24 mouse cellular contexts compared by ENCODE assay signal in genomic region chr11:59232797-59233196, GRCm38 (mm10). TPM values are rescaled to one million over a fixed set of nuclear protein-coding genes. Genes with fewer than 3 reads are reported as not detected.
DNase-seq lines count a peak whose midpoint lies in the region; ATAC-seq and TF ChIP-seq lines count a peak whose summit lies in the region.
"Had no signal": no experiment of that assay in that cellular context is flagged by ENCODE, and none has a peak within 500 bp of the region (broad histone marks: within the 10 kb centered on the region; RNA-seq: fewer than 3 reads in every experiment).

No protein-coding gene starts in this region.

- H3K27me3 ChIP-seq in heart, postnatal 0 days (ENCODE audit: control insufficient read depth, insufficient read depth, low read length) = no peaks in the 10 kb centered on the region
- H3K27me3 ChIP-seq in lung, postnatal 0 days (replicated peaks; ENCODE audit: insufficient read depth, low read length) = no peaks in the 10 kb centered on the region
- H3K27me3 ChIP-seq: embryonic facial prominence, embryonic 13.5 days; neural tube, embryonic 15.5 days; stomach, embryonic 15.5 days had no signal

- no peaks in the 10 kb centered on the region for H3K36me3 ChIP-seq in heart, postnatal 0 days (replicated peaks; ENCODE audit: control insufficient read depth, insufficient read depth, low read length)
- H3K36me3 ChIP-seq in lung, postnatal 0 days (ENCODE audit: insufficient read depth, low read length) = no peaks in the 10 kb centered on the region
- H3K36me3 ChIP-seq: embryonic facial prominence, embryonic 13.5 days; limb, embryonic 13.5 days; midbrain, embryonic 12.5 days; neural tube, embryonic 15.5 days; stomach, embryonic 15.5 days had no signal

- H3K9me3 ChIP-seq in heart, postnatal 0 days (replicated peaks; ENCODE audit: control insufficient read depth, low read length) = no peaks in the 10 kb centered on the region
- no peaks in the 10 kb centered on the region for H3K9me3 ChIP-seq in lung, postnatal 0 days (ENCODE audit: low read length)
- H3K9me3 ChIP-seq: embryonic facial prominence, embryonic 13.5 days; limb, embryonic 13.5 days; midbrain, embryonic 12.5 days; neural tube, embryonic 15.5 days; stomach, embryonic 15.5 days had no signal

- no peak overlapping the region for H3K27ac ChIP-seq in heart, postnatal 0 days (ENCODE audit: low read depth)
- H3K27ac ChIP-seq in lung, postnatal 0 days (ENCODE audit: low read length) = no peak overlapping the region
- H3K27ac ChIP-seq in gastrocnemius, adult 2 months = no peak overlapping the region
- H3K27ac ChIP-seq: embryonic facial prominence, embryonic 13.5 days; hindbrain, embryonic 14.5 days; limb, embryonic 13.5 days; midbrain, embryonic 12.5 days; neural tube, embryonic 15.5 days; stomach, embryonic 15.5 days had no signal

- no peak overlapping the region for H3K9ac ChIP-seq in heart, postnatal 0 days (replicated peaks; ENCODE audit: low read depth, low read length)
- H3K9ac ChIP-seq in lung, postnatal 0 days (replicated peaks; ENCODE audit: low read depth) = no peak overlapping the region
- H3K9ac ChIP-seq: embryonic facial prominence, embryonic 13.5 days; hindbrain, embryonic 14.5 days; limb, embryonic 13.5 days; midbrain, embryonic 12.5 days; neural tube, embryonic 15.5 days; stomach, embryonic 15.5 days had no signal

- WGBS in heart, postnatal 0 days = 63% methylated on average over 2 of the region's 2 CpGs
- WGBS in lung, postnatal 0 days = 61% methylated on average over 2 of the region's 2 CpGs

- DNase-seq in heart, postnatal 0 days (ENCODE audit: low spot score) = no peak
- DNase-seq in heart, adult 18-20 months = no peak
- DNase-seq in lung, postnatal 0 days (ENCODE audit: low spot score) = no peak
- no peak for DNase-seq in lung, postnatal 4 days
- peak; percentile 42 for DNase-seq in ZHBTc4 (ENCODE audit: low read depth, low spot score)
- no peak for DNase-seq in gastrocnemius, adult 2 months
- no peak for DNase-seq in right cerebral cortex, postnatal 36 days (ENCODE audit: low spot score in 2 of 2)
- DNase-seq: adrenal gland, adult 2 months; cerebellum, adult 11 months; cerebellum, postnatal 25 days; gastrocnemius, postnatal 10 days; heart, postnatal 14 days; kidney, adult 11 months; kidney, postnatal 25 days; layer of hippocampus, adult 9-11 months; lung, adult 18-20 months; thymus, postnatal 36 days had no signal

- no peak overlapping the region for H3K4me2 ChIP-seq in heart, postnatal 0 days (ENCODE audit: low read depth, low read length)
- no peak overlapping the region for H3K4me2 ChIP-seq in lung, postnatal 0 days (replicated peaks; ENCODE audit: low read depth, low read length)
- H3K4me2 ChIP-seq: embryonic facial prominence, embryonic 13.5 days; hindbrain, embryonic 14.5 days; limb, embryonic 13.5 days; midbrain, embryonic 12.5 days; neural tube, embryonic 15.5 days; stomach, embryonic 15.5 days had no signal

- H3K4me3 ChIP-seq in heart, postnatal 0 days (ENCODE audit: low read depth, low read length) = no peak overlapping the region
- no peak overlapping the region for H3K4me3 ChIP-seq in lung, postnatal 0 days (ENCODE audit: low read depth, low read length)
- no peak overlapping the region for H3K4me3 ChIP-seq in gastrocnemius, adult 2 months
- H3K4me3 ChIP-seq: embryonic facial prominence, embryonic 13.5 days; limb, embryonic 13.5 days; midbrain, embryonic 12.5 days; myocyte; neural tube, embryonic 15.5 days; stomach, embryonic 15.5 days had no signal

- peak; percentile 39 for TF ChIP-seq CTCF in heart, postnatal 0 days (IDR thresholded peaks at IDR 0.05; ENCODE audit: low read depth)
- TF ChIP-seq CTCF in lung, postnatal 0 days (IDR thresholded peaks at IDR 0.05) = peak; percentile 65
- no peak for TF ChIP-seq CTCF in gastrocnemius, adult 2 months (IDR thresholded peaks at IDR 0.05)

- peaks cover 7% of the 10 kb centered on the region; the same call in 1 of the 2 replicates for H3K4me1 ChIP-seq in heart, postnatal 0 days (ENCODE audit: control insufficient read depth, insufficient read depth)
- no peaks in the 10 kb centered on the region; the same call in 1 of the 2 replicates for H3K4me1 ChIP-seq in lung, postnatal 0 days (ENCODE audit: insufficient read depth, low read depth, low read length)

- no peak for TF ChIP-seq EP300 in heart, postnatal 0 days (IDR thresholded peaks at IDR 0.05; ENCODE audit: low read depth)
- TF ChIP-seq EP300 in lung, postnatal 0 days (IDR thresholded peaks at IDR 0.05) = no peak

- ATAC-seq in heart, postnatal 0 days (ENCODE audit: insufficient read depth, low read depth) = no peak
- ATAC-seq in lung, postnatal 0 days = no peak

- intact Hi-C loops in gastrocnemius, adult 2 months (cut with DNase I) = no loop called here

RNA-seq across cellular contexts. Expression of gene Arf1, which starts 4.7 kb away (rescaled TPM):
- 336 and 378 TPM in 2 replicates for total RNA-seq in heart, postnatal 0 days (2014; rRNA removed; ENCODE audit: low replicate concordance)
- polyA plus RNA-seq in heart, postnatal 0 days (2015; fragmentation: Nextera tagmentation; extraction: Ambion mirVana) = 533 and 540 TPM in 2 replicates
- total RNA-seq in heart, adult 18-20 months (2021) = 100 to 1,000 TPM; 261 to 267 TPM
- 630 and 647 TPM in 2 replicates for polyA plus RNA-seq in lung, postnatal 0 days (2015; fragmentation: Nextera tagmentation; extraction: Ambion mirVana)
- total RNA-seq in gastrocnemius, adult 2 months (2021) = 100 to 1,000 TPM; 226 to 229 TPM

RNA-seq across cellular contexts. Expression of gene 2310033P09Rik, which starts 24.7 kb away (rescaled TPM):
- 1.6 TPM in 1 of 2 replicates, not detected in the other for total RNA-seq in heart, postnatal 0 days (2014; rRNA removed; ENCODE audit: low replicate concordance)
- polyA plus RNA-seq in heart, postnatal 0 days (2015; fragmentation: Nextera tagmentation; extraction: Ambion mirVana) = 19.9 and 21.4 TPM in 2 replicates
- total RNA-seq in heart, adult 18-20 months (2021) = 10 to 100 TPM in 1 of 2 experiments, 1 to 10 TPM in 1; 9.9 to 11.8 TPM
- 32.9 and 34.8 TPM in 2 replicates for polyA plus RNA-seq in lung, postnatal 0 days (2015; fragmentation: Nextera tagmentation; extraction: Ambion mirVana)
- 1 to 10 TPM; 2.6 to 3.0 TPM for total RNA-seq in gastrocnemius, adult 2 months (2021)

RNA-seq across cellular contexts. Expression of gene Mrpl55, which starts 30.5 kb away (rescaled TPM):
- 174 and 187 TPM in 2 replicates for total RNA-seq in heart, postnatal 0 days (2014; rRNA removed; ENCODE audit: low replicate concordance)
- polyA plus RNA-seq in heart, postnatal 0 days (2015; fragmentation: Nextera tagmentation; extraction: Ambion mirVana) = 196 and 199 TPM in 2 replicates
- 100 to 1,000 TPM; 122 to 133 TPM for total RNA-seq in heart, adult 18-20 months (2021)
- polyA plus RNA-seq in lung, postnatal 0 days (2015; fragmentation: Nextera tagmentation; extraction: Ambion mirVana) = 60.0 and 74.0 TPM in 2 replicates
- total RNA-seq in gastrocnemius, adult 2 months (2021) = 10 to 100 TPM; 49.7 to 71.0 TPM

RNA-seq across cellular contexts. Expression of gene Guk1, which starts 40.8 kb away (rescaled TPM):
- 47.5 and 60.3 TPM in 2 replicates for total RNA-seq in heart, postnatal 0 days (2014; rRNA removed; ENCODE audit: low replicate concordance)
- 138 and 146 TPM in 2 replicates for polyA plus RNA-seq in heart, postnatal 0 days (2015; fragmentation: Nextera tagmentation; extraction: Ambion mirVana)
- 100 to 1,000 TPM; 108 to 133 TPM for total RNA-seq in heart, adult 18-20 months (2021)
- 151 and 168 TPM in 2 replicates for polyA plus RNA-seq in lung, postnatal 0 days (2015; fragmentation: Nextera tagmentation; extraction: Ambion mirVana)
- 10 to 100 TPM; 25.4 to 28.7 TPM for total RNA-seq in gastrocnemius, adult 2 months (2021)

RNA-seq across cellular contexts. Expression of gene Gjc2, which starts 49.8 kb away (rescaled TPM):
- 0.08 and 0.12 TPM in 2 replicates for total RNA-seq in heart, postnatal 0 days (2014; rRNA removed; ENCODE audit: low replicate concordance)
- polyA plus RNA-seq in heart, postnatal 0 days (2015; fragmentation: Nextera tagmentation; extraction: Ambion mirVana) = 0.63 and 0.75 TPM in 2 replicates
- total RNA-seq in heart, adult 18-20 months (2021) = under 1 TPM; 0.54 to 0.77 TPM
- polyA plus RNA-seq in lung, postnatal 0 days (2015; fragmentation: Nextera tagmentation; extraction: Ambion mirVana) = 1.8 and 2.5 TPM in 2 replicates
- under 1 TPM; 0.10 to 0.20 TPM for total RNA-seq in gastrocnemius, adult 2 months (2021)
